Mouse (Mus musculus): ENCODE measurements around the gene Nolc1. TPM values are rescaled to one million over a fixed set of nuclear protein-coding genes. Genes with fewer than 3 reads are reported as not detected.

Nolc1 gene
- polyA plus RNA-seq, 1 experiment from 2014 or later, result 147 TPM

GRCm38 (mm10) chr19:46068054-46068453, 7.6 kb upstream of the Nolc1 start:
- Histone ChIP-seq H3K4me1 (peaks cover 3% of the 10 kb centered on the region; the same call in 1 of the 2 replicates), H3K36me3 (peaks cover 98% of the 10 kb centered on the region), H3K9ac (no peak overlapping the region), H3K27ac (no peak overlapping the region), H3K4me2 (no peak overlapping the region), H3K4me3 (no peak overlapping the region), H3K27me3 (replicated peaks) (no peaks in the 10 kb centered on the region), H3K9me3 (replicated peaks) (no peaks in the 10 kb centered on the region)
- WGBS (ENCODE audit: insufficient replicate concordance), result 85% methylated on average over 10 of the region's 10 CpGs
- ATAC-seq, result no peak

DNA sequence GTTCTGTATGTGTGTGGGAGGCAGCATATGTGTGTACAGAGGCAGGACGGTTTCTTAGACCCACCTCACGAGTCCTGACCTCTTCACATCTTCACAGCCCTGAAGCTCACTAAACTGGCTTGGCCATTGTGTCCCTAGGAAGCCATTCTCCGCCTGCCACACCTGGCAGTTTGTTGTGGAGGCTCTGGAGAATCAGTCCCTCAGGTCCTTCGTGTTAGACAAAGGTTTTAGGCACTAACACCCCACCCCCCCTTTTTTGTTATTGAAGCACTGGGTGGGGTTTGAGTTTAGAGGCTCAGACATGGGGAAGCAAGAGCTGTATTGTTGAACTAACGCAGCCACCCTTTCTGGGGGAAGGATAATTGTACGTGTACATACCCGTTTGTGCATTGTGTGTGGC, 2.4 kb upstream of the Nolc1 start:
- 76% methylated on average over 7 of the region's 7 CpGs for WGBS (ENCODE audit: insufficient replicate concordance)
- Histone ChIP-seq H3K4me3 (no peak overlapping the region), H3K27ac (peak overlapping the region; percentile 89), H3K9me3 (replicated peaks) (no peaks in the 10 kb centered on the region), H3K27me3 (replicated peaks) (no peaks in the 10 kb centered on the region), H3K36me3 (peaks cover 69% of the 10 kb centered on the region), H3K4me2 (no peak overlapping the region), H3K9ac (0 out of 2 replicates have a peak overlapping the region, but pooled peaks have one; percentile 0), H3K4me1 (peaks cover 45% of the 10 kb centered on the region)
- no peak for ATAC-seq

DNA sequence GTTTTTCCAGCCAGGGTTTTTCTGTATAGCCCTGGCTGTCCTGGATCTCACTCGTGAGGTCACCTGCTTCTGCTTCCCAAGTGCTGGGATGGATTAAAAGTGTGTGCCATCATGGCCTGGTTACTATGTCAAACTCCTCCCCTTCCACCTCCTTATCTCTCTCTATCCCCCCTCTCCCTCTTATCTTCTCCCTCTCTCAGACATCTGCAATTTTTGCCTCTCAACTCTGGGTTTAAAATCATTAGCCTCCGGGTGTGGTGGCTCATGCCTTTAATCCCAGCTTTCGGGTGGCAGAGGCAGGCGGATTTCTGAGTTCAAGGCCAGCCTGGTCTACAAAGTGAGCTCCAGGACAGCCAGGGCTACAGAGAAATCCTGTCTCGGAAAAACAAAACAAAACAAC, 1.4 kb upstream of the Nolc1 start:
- H3K9ac ChIP-seq, result peak overlapping the region; percentile 33; the same call in 1 of the 2 replicates
- H3K4me3 ChIP-seq, result no peak overlapping the region
- peak overlapping the region; percentile 82 for H3K4me2 ChIP-seq
- H3K9me3 ChIP-seq (replicated peaks), result no peaks in the 10 kb centered on the region
- peak; percentile 45; the same call in 1 of the 2 replicates for ATAC-seq
- H3K27me3 ChIP-seq (replicated peaks), result no peaks in the 10 kb centered on the region
- peaks cover 53% of the 10 kb centered on the region for H3K4me1 ChIP-seq
- H3K36me3 ChIP-seq, result peaks cover 70% of the 10 kb centered on the region
- 43% methylated on average over 5 of the region's 5 CpGs for WGBS (ENCODE audit: insufficient replicate concordance)
- H3K27ac ChIP-seq, result peak overlapping the region; percentile 89

GRCm38 (mm10) chr19:46078535-46078934, 2.9 kb downstream of the Nolc1 start:
- Histone ChIP-seq H3K4me2 (peak overlapping the region; percentile 2; the same call in 1 of the 2 replicates), H3K27ac (no peak overlapping the region), H3K9me3 (replicated peaks) (no peaks in the 10 kb centered on the region), H3K27me3 (replicated peaks) (no peaks in the 10 kb centered on the region), H3K4me3 (no peak overlapping the region), H3K9ac (no peak overlapping the region), H3K4me1 (peaks cover 46% of the 10 kb centered on the region), H3K36me3 (peaks cover 71% of the 10 kb centered on the region)
- no peak for ATAC-seq
- WGBS (ENCODE audit: insufficient replicate concordance), result 56% methylated on average over 3 of the region's 3 CpGs

DNA sequence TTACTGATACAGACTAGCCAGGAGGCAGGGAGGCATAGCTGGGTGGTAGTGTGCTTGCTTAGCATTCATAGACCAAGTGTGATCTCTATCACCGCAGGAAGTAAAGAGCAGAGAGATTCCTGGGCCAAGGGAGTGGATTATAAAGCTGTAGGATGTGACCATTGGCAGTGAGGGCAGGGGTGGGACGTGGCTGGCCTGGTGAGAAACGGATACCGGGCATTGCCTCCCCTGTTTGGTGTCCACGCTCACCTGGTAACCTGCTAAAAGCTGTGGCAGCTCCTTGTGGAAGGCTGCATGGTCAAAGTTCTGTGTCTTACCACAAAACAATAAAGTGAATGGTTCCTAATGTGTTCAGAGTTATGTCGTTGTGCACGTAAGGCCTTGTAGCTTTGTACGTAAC, 9.5 kb downstream of the Nolc1 start:
- no peak for ATAC-seq
- H3K4me2 ChIP-seq, result no peak overlapping the region
- H3K9me3 ChIP-seq (replicated peaks), result no peaks in the 10 kb centered on the region
- no peak overlapping the region for H3K27ac ChIP-seq
- peaks cover 60% of the 10 kb centered on the region for H3K36me3 ChIP-seq
- 83% methylated on average over 8 of the region's 8 CpGs for WGBS (ENCODE audit: insufficient replicate concordance)
- H3K9ac ChIP-seq, result no peak overlapping the region
- no peak overlapping the region for H3K4me3 ChIP-seq
- no peaks in the 10 kb centered on the region for H3K27me3 ChIP-seq (replicated peaks)
- H3K4me1 ChIP-seq, result no peaks in the 10 kb centered on the region

DNA sequence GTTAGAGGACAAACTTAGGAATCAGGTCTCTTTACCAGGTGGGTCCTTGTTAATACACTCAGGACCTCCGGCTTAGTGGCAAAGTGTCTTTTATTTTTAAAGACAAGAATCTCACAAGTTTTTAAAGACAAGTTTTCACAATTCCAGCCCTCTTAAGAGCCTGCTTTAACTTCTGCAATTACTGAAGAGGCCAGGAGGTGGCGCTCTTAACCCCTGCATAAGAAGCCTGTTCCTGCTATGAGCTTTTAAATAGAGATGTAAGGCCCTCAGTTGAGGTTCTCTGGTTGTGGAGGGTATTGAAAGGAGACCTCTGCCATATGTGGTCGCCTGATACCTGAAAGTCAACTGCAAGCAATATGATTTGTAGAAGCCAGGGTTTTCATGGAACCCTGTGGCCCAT, 10.7 kb downstream of the Nolc1 start:
- H3K4me3 ChIP-seq, result no peak overlapping the region
- ATAC-seq, result 0 out of 2 replicates have a peak, but pooled peaks have one; percentile 27
- H3K4me2 ChIP-seq, result no peak overlapping the region
- H3K4me1 ChIP-seq, result no peaks in the 10 kb centered on the region
- 35% methylated on average over 3 of the region's 3 CpGs for WGBS (ENCODE audit: insufficient replicate concordance)
- no peak overlapping the region for H3K27ac ChIP-seq
- H3K9ac ChIP-seq, result no peak overlapping the region
- no peaks in the 10 kb centered on the region for H3K27me3 ChIP-seq (replicated peaks)
- H3K36me3 ChIP-seq, result peaks cover 49% of the 10 kb centered on the region
- no peaks in the 10 kb centered on the region for H3K9me3 ChIP-seq (replicated peaks)

GRCm38 (mm10) chr19:46087871-46088270, 12.2 kb downstream of the Nolc1 start:
- no peak overlapping the region for H3K4me3 ChIP-seq
- no peak overlapping the region for H3K9ac ChIP-seq
- 77% methylated on average over 7 of the region's 7 CpGs for WGBS (ENCODE audit: insufficient replicate concordance)
- 0 out of 2 replicates have a peak, but pooled peaks cover 8% of the 10 kb centered on the region for H3K27me3 ChIP-seq (replicated peaks)
- H3K4me2 ChIP-seq, result no peak overlapping the region
- H3K9me3 ChIP-seq (replicated peaks), result no peaks in the 10 kb centered on the region
- H3K4me1 ChIP-seq, result no peaks in the 10 kb centered on the region
- H3K36me3 ChIP-seq, result peaks cover 33% of the 10 kb centered on the region
- no peak for ATAC-seq
- no peak overlapping the region for H3K27ac ChIP-seq

DNA sequence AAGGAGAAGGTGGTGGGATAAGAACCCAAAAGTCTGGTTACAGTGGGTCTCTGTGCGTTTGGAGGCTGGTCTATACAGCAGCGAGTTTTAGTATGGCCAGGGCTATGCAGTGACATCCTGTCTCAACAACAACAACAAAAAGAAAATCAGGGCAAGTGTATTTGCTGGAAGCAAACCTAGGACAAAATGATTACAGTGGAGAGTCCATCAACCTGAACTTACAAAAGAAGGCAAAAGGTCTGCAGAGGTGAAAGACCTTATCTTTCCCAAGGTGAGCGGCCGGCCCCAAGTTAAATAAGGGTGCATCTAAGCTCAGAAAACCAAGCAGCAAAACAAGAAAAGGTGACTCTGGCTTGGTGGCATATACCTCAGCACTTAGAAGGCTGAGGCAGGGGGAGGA, 16.0 kb downstream of the Nolc1 start:
- 80% methylated on average over 4 of the region's 4 CpGs for WGBS (ENCODE audit: insufficient replicate concordance)
- H3K4me1 ChIP-seq, result no peaks in the 10 kb centered on the region
- no peak overlapping the region for H3K27ac ChIP-seq
- H3K4me3 ChIP-seq, result no peak overlapping the region
- no peak for ATAC-seq
- H3K9ac ChIP-seq, result no peak overlapping the region
- H3K27me3 ChIP-seq (replicated peaks), result 0 out of 2 replicates have a peak, but pooled peaks cover 8% of the 10 kb centered on the region
- H3K9me3 ChIP-seq (replicated peaks), result 0 out of 2 replicates have a peak, but pooled peaks cover 4% of the 10 kb centered on the region
- no peak overlapping the region for H3K4me2 ChIP-seq
- no peaks in the 10 kb centered on the region for H3K36me3 ChIP-seq

DNA sequence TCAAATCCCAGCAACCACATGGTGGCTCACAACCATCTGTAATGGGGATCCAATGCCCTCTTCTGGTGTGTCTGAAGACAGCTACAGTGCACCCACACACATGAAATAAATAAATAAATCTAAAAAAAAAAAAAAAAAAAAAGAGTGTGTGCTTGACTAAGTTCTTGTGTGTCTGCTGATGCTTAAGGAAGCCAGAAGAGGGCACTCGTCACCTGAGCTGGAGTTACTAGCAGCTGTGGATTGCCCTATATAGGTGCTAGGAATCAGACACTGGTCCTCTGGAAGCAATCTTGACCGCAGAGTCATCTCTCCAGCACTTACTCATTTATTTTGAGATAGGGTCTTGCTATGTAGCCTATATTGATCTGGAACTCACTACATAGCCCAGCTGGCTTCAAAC, 18.5 kb downstream of the Nolc1 start:
- no peak overlapping the region for H3K4me2 ChIP-seq

GRCm38 (mm10) chr19:46095291-46095690, 19.6 kb downstream of the Nolc1 start:
- Histone ChIP-seq H3K9ac (no peak overlapping the region), H3K4me2 (no peak overlapping the region), H3K36me3 (no peaks in the 10 kb centered on the region), H3K4me1 (no peaks in the 10 kb centered on the region), H3K27ac (no peak overlapping the region), H3K27me3 (replicated peaks) (0 out of 2 replicates have a peak, but pooled peaks cover 8% of the 10 kb centered on the region), H3K4me3 (no peak overlapping the region), H3K9me3 (replicated peaks) (0 out of 2 replicates have a peak, but pooled peaks cover 4% of the 10 kb centered on the region)
- 73% methylated on average over 4 of the region's 4 CpGs for WGBS (ENCODE audit: insufficient replicate concordance)
- no peak for ATAC-seq

More for the DNA sequence above, 18.5 kb downstream of the Nolc1 start:
- Histone ChIP-seq H3K27me3 (replicated peaks) (0 out of 2 replicates have a peak, but pooled peaks cover 8% of the 10 kb centered on the region), H3K9me3 (replicated peaks) (0 out of 2 replicates have a peak, but pooled peaks cover 4% of the 10 kb centered on the region), H3K4me3 (no peak overlapping the region), H3K9ac (no peak overlapping the region), H3K27ac (no peak overlapping the region), H3K4me1 (no peaks in the 10 kb centered on the region), H3K36me3 (no peaks in the 10 kb centered on the region)
- ATAC-seq, result no peak
- WGBS (ENCODE audit: insufficient replicate concordance), result 78% methylated on average over 2 of the region's 2 CpGs

GRCm38 (mm10) chr19:46096396-46096795, 20.7 kb downstream of the Nolc1 start:
- Histone ChIP-seq H3K4me3 (no peak overlapping the region), H3K27ac (no peak overlapping the region), H3K4me1 (no peaks in the 10 kb centered on the region), H3K27me3 (replicated peaks) (0 out of 2 replicates have a peak, but pooled peaks cover 8% of the 10 kb centered on the region), H3K9ac (no peak overlapping the region), H3K9me3 (replicated peaks) (0 out of 2 replicates have a peak, but pooled peaks cover 4% of the 10 kb centered on the region), H3K36me3 (no peaks in the 10 kb centered on the region), H3K4me2 (no peak overlapping the region)
- ATAC-seq, result no peak
- WGBS (ENCODE audit: insufficient replicate concordance), result 71% methylated on average over 5 of the region's 5 CpGs

- no peaks in the 10 kb centered on the region for H3K4me1 ChIP-seq
- WGBS (ENCODE audit: insufficient replicate concordance), result 75% methylated on average over 3 of the region's 3 CpGs
- ATAC-seq, result no peak
Measured at GRCm38 (mm10) chr19:46099561-46099960, 23.9 kb downstream of the Nolc1 start.

More at GRCm38 (mm10) chr19:46099561-46099960, 23.9 kb downstream of the Nolc1 start:
- Histone ChIP-seq H3K9ac (no peak overlapping the region), H3K36me3 (no peaks in the 10 kb centered on the region), H3K4me3 (no peak overlapping the region), H3K27ac (no peak overlapping the region), H3K9me3 (replicated peaks) (no peaks in the 10 kb centered on the region), H3K27me3 (replicated peaks) (no peaks in the 10 kb centered on the region), H3K4me2 (no peak overlapping the region)

All from liver, embryonic 12.5 days (tissue).